Comparison of ENCODE assay signal across 19 mouse cellular contexts in the genomic region with DNA sequence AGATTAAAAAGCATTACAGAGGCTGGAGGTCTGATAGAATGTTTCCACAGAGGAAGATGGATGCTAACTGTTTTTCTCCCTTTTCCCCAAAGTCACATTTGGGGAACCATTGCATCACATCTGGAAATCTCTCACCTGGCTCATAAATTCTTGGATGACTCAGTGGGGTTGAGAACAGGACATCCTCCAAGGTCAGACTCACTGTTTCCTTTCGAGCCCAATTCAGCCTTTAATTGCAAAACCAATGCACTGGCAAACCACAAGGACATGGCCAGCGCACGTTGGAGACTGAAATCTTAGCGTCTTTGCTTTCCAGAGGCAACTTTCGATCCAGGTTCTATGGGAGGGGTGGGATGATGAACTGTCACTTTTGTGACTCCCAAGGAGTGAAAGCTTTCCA.
A peak's percentile ranks its signal among the peaks of the same experiment; 100 is the strongest.
DNase-seq lines count a peak whose midpoint lies in the region; TF ChIP-seq lines count a peak whose summit lies in the region.
"Had no signal": no experiment of that assay in that cellular context is flagged by ENCODE, and none has a peak within 500 bp of the region (broad histone marks: within the 10 kb centered on the region; RNA-seq: fewer than 3 reads in every experiment).

No protein-coding gene starts in this region.

- H3K4me2 ChIP-seq in myocyte (ENCODE audit: low read depth): no peak overlapping the region
- H3K4me2 ChIP-seq: heart, embryonic 13.5 days; hindbrain, embryonic 14.5 days; neural tube, embryonic 12.5 days had no signal

- H3ac ChIP-seq in myocyte (ENCODE audit: control insufficient read depth, insufficient read length): no peak overlapping the region

- H3K4me3 ChIP-seq in myocyte: no peak overlapping the region
- H3K4me3 ChIP-seq: forebrain, embryonic 10.5 days; heart, embryonic 13.5 days; neural tube, embryonic 12.5 days had no signal

- H3K79me2 ChIP-seq in myocyte (ENCODE audit: control insufficient read depth, insufficient read depth): no peaks in the 10 kb centered on the region

- no peak for TF ChIP-seq POLR2A in myocyte (IDR thresholded peaks at IDR 0.05; ENCODE audit: insufficient read length, low read depth)

- DNase-seq in gastrocnemius, postnatal 25 days: peak; percentile 42
- DNase-seq in gastrocnemius, postnatal 36 days: no peak
- peak; percentile 58 for DNase-seq in 3T3-L1 (ENCODE audit: low read depth, low spot score)
- peak; percentile 73 for DNase-seq in NIH3T3 (ENCODE audit: low read depth)
- DNase-seq in thymus, postnatal 14 days: no peak
- DNase-seq in left cerebral cortex, postnatal 36 days (ENCODE audit: low spot score in 2 of 2): no peak
- DNase-seq: adrenal gland, postnatal 25 days; cerebellum, adult 11 months; cerebellum, postnatal 10 days; kidney, adult 8-10 months; kidney, postnatal 10 days; midbrain, embryonic 14.5 days; retina, postnatal 1 day; right cerebral cortex, postnatal 25 days had no signal

- no peaks in the 10 kb centered on the region for H3K36me3 ChIP-seq in myocyte (ENCODE audit: control insufficient read depth, insufficient read depth)
- H3K36me3 ChIP-seq: forebrain, embryonic 10.5 days; heart, embryonic 13.5 days; neural tube, embryonic 12.5 days had no signal

- H3K27me3 ChIP-seq in myocyte (ENCODE audit: control insufficient read depth, insufficient read depth, insufficient read length): no peaks in the 10 kb centered on the region
- H3K27me3 ChIP-seq: heart, embryonic 13.5 days; neural tube, embryonic 12.5 days had no signal

- intact Hi-C loops in gastrocnemius, postnatal 36 days (cut with DNase I): no loop called here
- intact Hi-C loops in left cerebral cortex, postnatal 36 days (cut with DNase I): no loop called here

TF ChIP-seq in myocyte, 11 proteins besides CTCF, POLR2A, EP300 and RAD21:
- TF ChIP-seq CEBPB (IDR thresholded peaks at IDR 0.05; ENCODE audit: insufficient read depth, poor library complexity, severe bottlenecking) (peak; percentile 82), TCF3 (IDR thresholded peaks at IDR 0.05; ENCODE audit: insufficient read length, low read depth) (no peak)

Comparison
In these comparisons a context has a peak if more than half of its experiments do, and no peak if none do; other contexts are left out.
1. DNase-seq: peak in gastrocnemius, postnatal 25 days (single experiment), 3T3-L1 (single experiment) and NIH3T3 (single experiment); none in gastrocnemius, postnatal 36 days (0 of 2), thymus, postnatal 14 days (single experiment) and left cerebral cortex, postnatal 36 days (0 of 2).